Mouse (Mus musculus): ENCODE measurements around the gene Herc3. TPM values are rescaled to one million over a fixed set of nuclear protein-coding genes. Genes with fewer than 3 reads are reported as not detected.

The Herc3 gene
- polyA plus RNA-seq, 1 experiment from 2014 or later: 2.9 TPM

GRCm38 (mm10) chr6:58943958-58944357 lies 112.7 kb downstream of the Herc3 start:
- Histone ChIP-seq H3K4me2 (no peak overlapping the region), H3K9ac (no peak overlapping the region), H3K27ac (replicated peaks) (no peak overlapping the region), H3K36me3 (replicated peaks) (peaks cover 4% of the 10 kb centered on the region; the same call in 1 of the 2 replicates), H3K4me1 (replicated peaks) (no peaks in the 10 kb centered on the region), H3K27me3 (no peaks in the 10 kb centered on the region), H3K9me3 (replicated peaks) (no peaks in the 10 kb centered on the region), H3K4me3 (replicated peaks) (no peak overlapping the region)
- no peak for ATAC-seq (ENCODE audit: insufficient read depth)
- 15% methylated on average over 3 of the region's 3 CpGs for WGBS (ENCODE audit: insufficient replicate concordance)

- Histone ChIP-seq H3K27me3 (no peaks in the 10 kb centered on the region), H3K36me3 (replicated peaks) (peaks cover 4% of the 10 kb centered on the region; the same call in 1 of the 2 replicates), H3K4me2 (no peak overlapping the region), H3K4me1 (replicated peaks) (no peaks in the 10 kb centered on the region), H3K9ac (no peak overlapping the region), H3K9me3 (replicated peaks) (no peaks in the 10 kb centered on the region), H3K4me3 (replicated peaks) (no peak overlapping the region), H3K27ac (replicated peaks) (no peak overlapping the region)
- no peak for ATAC-seq (ENCODE audit: insufficient read depth)
- 36% methylated on average over 2 of the region's 2 CpGs for WGBS (ENCODE audit: insufficient replicate concordance)
Measured at GRCm38 (mm10) chr6:58946246-58946645, 115.0 kb downstream of the Herc3 start.

GRCm38 (mm10) chr6:58946840-58947239 lies 115.6 kb downstream of the Herc3 start:
- Histone ChIP-seq H3K9me3 (replicated peaks) (no peaks in the 10 kb centered on the region), H3K4me3 (replicated peaks) (no peak overlapping the region), H3K4me2 (no peak overlapping the region), H3K4me1 (replicated peaks) (no peaks in the 10 kb centered on the region), H3K36me3 (replicated peaks) (peaks cover 4% of the 10 kb centered on the region; the same call in 1 of the 2 replicates), H3K9ac (no peak overlapping the region), H3K27me3 (no peaks in the 10 kb centered on the region), H3K27ac (replicated peaks) (no peak overlapping the region)
- WGBS (ENCODE audit: insufficient replicate concordance): 56% methylated on average over 4 of the region's 4 CpGs
- ATAC-seq (ENCODE audit: insufficient read depth): no peak

GRCm38 (mm10) chr6:58950410-58950809 lies 119.1 kb downstream of the Herc3 start:
- no peaks in the 10 kb centered on the region for H3K27me3 ChIP-seq
- WGBS (ENCODE audit: insufficient replicate concordance): 81% methylated on average over 1 of the region's 1 CpGs
- ATAC-seq (ENCODE audit: insufficient read depth): no peak
- H3K4me1 ChIP-seq (replicated peaks): no peaks in the 10 kb centered on the region
- H3K27ac ChIP-seq (replicated peaks): no peak overlapping the region
- H3K4me3 ChIP-seq (replicated peaks): no peak overlapping the region
- no peak overlapping the region for H3K4me2 ChIP-seq
- H3K9me3 ChIP-seq (replicated peaks): no peaks in the 10 kb centered on the region
- peaks cover 7% of the 10 kb centered on the region; the same call in 1 of the 2 replicates for H3K36me3 ChIP-seq (replicated peaks)
- no peak overlapping the region for H3K9ac ChIP-seq

GRCm38 (mm10) chr6:58951128-58951992 lies 120.1 kb downstream of the Herc3 start:
- Histone ChIP-seq H3K27ac (replicated peaks) (no peak overlapping the region), H3K4me2 (no peak overlapping the region), H3K9ac (no peak overlapping the region), H3K4me1 (replicated peaks) (no peaks in the 10 kb centered on the region), H3K36me3 (replicated peaks) (peaks cover 7% of the 10 kb centered on the region; the same call in 1 of the 2 replicates), H3K9me3 (replicated peaks) (no peaks in the 10 kb centered on the region), H3K4me3 (replicated peaks) (no peak overlapping the region), H3K27me3 (no peaks in the 10 kb centered on the region)
- 0 out of 2 replicates have a peak, but pooled peaks have one; percentile 9 for ATAC-seq (ENCODE audit: insufficient read depth)
- 30% methylated on average over 2 of the region's 2 CpGs for WGBS (ENCODE audit: insufficient replicate concordance)

- no peaks in the 10 kb centered on the region for H3K4me1 ChIP-seq (replicated peaks)
- no peak overlapping the region for H3K4me2 ChIP-seq
- H3K9ac ChIP-seq: no peak overlapping the region
- no peaks in the 10 kb centered on the region for H3K36me3 ChIP-seq (replicated peaks)
- H3K27me3 ChIP-seq: no peaks in the 10 kb centered on the region
- WGBS (ENCODE audit: insufficient replicate concordance): 56% methylated on average over 2 of the region's 2 CpGs
- H3K9me3 ChIP-seq (replicated peaks): no peaks in the 10 kb centered on the region
- no peak overlapping the region for H3K27ac ChIP-seq (replicated peaks)
- H3K4me3 ChIP-seq (replicated peaks): no peak overlapping the region
- no peak for ATAC-seq (ENCODE audit: insufficient read depth)
Measured at GRCm38 (mm10) chr6:58960523-58960922, 129.3 kb downstream of the Herc3 start.

- Histone ChIP-seq H3K4me1 (replicated peaks) (no peaks in the 10 kb centered on the region), H3K27ac (replicated peaks) (no peak overlapping the region), H3K9me3 (replicated peaks) (no peaks in the 10 kb centered on the region), H3K4me3 (replicated peaks) (no peak overlapping the region), H3K27me3 (no peaks in the 10 kb centered on the region), H3K4me2 (no peak overlapping the region), H3K9ac (no peak overlapping the region), H3K36me3 (replicated peaks) (no peaks in the 10 kb centered on the region)
- 73% methylated on average over 5 of the region's 5 CpGs for WGBS (ENCODE audit: insufficient replicate concordance)
- ATAC-seq (ENCODE audit: insufficient read depth): no peak
Measured at GRCm38 (mm10) chr6:58962691-58963090, 131.4 kb downstream of the Herc3 start.

GRCm38 (mm10) chr6:58964091-58964490 lies 132.8 kb downstream of the Herc3 start:
- H3K4me2 ChIP-seq: no peak overlapping the region
- no peaks in the 10 kb centered on the region for H3K36me3 ChIP-seq (replicated peaks)
- no peak overlapping the region for H3K9ac ChIP-seq
- H3K27me3 ChIP-seq: no peaks in the 10 kb centered on the region
- H3K27ac ChIP-seq (replicated peaks): no peak overlapping the region
- no peak overlapping the region for H3K4me3 ChIP-seq (replicated peaks)
- WGBS (ENCODE audit: insufficient replicate concordance): 77% methylated on average over 2 of the region's 2 CpGs
- no peaks in the 10 kb centered on the region for H3K4me1 ChIP-seq (replicated peaks)
- H3K9me3 ChIP-seq (replicated peaks): no peaks in the 10 kb centered on the region
- no peak for ATAC-seq (ENCODE audit: insufficient read depth)

GRCm38 (mm10) chr6:58964565-58964964 lies 133.3 kb downstream of the Herc3 start:
- no peaks in the 10 kb centered on the region for H3K27me3 ChIP-seq
- no peak overlapping the region for H3K27ac ChIP-seq (replicated peaks)
- no peak overlapping the region for H3K4me3 ChIP-seq (replicated peaks)
- no peaks in the 10 kb centered on the region for H3K4me1 ChIP-seq (replicated peaks)
- H3K36me3 ChIP-seq (replicated peaks): no peaks in the 10 kb centered on the region
- no peak for ATAC-seq (ENCODE audit: insufficient read depth)
- no peaks in the 10 kb centered on the region for H3K9me3 ChIP-seq (replicated peaks)
- no peak overlapping the region for H3K9ac ChIP-seq
- no peak overlapping the region for H3K4me2 ChIP-seq

GRCm38 (mm10) chr6:58965071-58965831 lies 134.0 kb downstream of the Herc3 start:
- H3K36me3 ChIP-seq (replicated peaks): no peaks in the 10 kb centered on the region
- no peak overlapping the region for H3K4me3 ChIP-seq (replicated peaks)
- 29% methylated on average over 12 of the region's 12 CpGs for WGBS (ENCODE audit: insufficient replicate concordance)
- no peaks in the 10 kb centered on the region for H3K9me3 ChIP-seq (replicated peaks)
- no peak for ATAC-seq (ENCODE audit: insufficient read depth)
- H3K4me2 ChIP-seq: no peak overlapping the region
- no peak overlapping the region for H3K9ac ChIP-seq
- H3K27ac ChIP-seq (replicated peaks): no peak overlapping the region
- H3K27me3 ChIP-seq: no peaks in the 10 kb centered on the region
- no peaks in the 10 kb centered on the region for H3K4me1 ChIP-seq (replicated peaks)

- no peak overlapping the region for H3K9ac ChIP-seq
- no peak overlapping the region for H3K27ac ChIP-seq (replicated peaks)
- no peaks in the 10 kb centered on the region for H3K27me3 ChIP-seq
- 51% methylated on average over 3 of the region's 3 CpGs for WGBS (ENCODE audit: insufficient replicate concordance)
- no peak for ATAC-seq (ENCODE audit: insufficient read depth)
- H3K4me3 ChIP-seq (replicated peaks): no peak overlapping the region
- no peaks in the 10 kb centered on the region for H3K36me3 ChIP-seq (replicated peaks)
- H3K4me1 ChIP-seq (replicated peaks): no peaks in the 10 kb centered on the region
- H3K4me2 ChIP-seq: no peak overlapping the region
- no peaks in the 10 kb centered on the region for H3K9me3 ChIP-seq (replicated peaks)
Measured at GRCm38 (mm10) chr6:58968272-58968671, 137.0 kb downstream of the Herc3 start.
